Mouse (Mus musculus) urinary bladder, postnatal 14 days (tissue): ENCODE measurements around the gene Serpina1f.
A peak's percentile ranks its signal among the peaks of the same experiment; 100 is the strongest.
"Not testable (repeated sequence)": the region's sequence is repeated elsewhere in the genome, so short reads cannot be mapped to it uniquely, and the experiment has no call there.

Source experiments
- DNase-seq: peaks from one replicate; pipeline ENCODE4 v3.0.0; 2021; ENCODE audit warnings: low spot score

Gene Serpina1f

DNA sequence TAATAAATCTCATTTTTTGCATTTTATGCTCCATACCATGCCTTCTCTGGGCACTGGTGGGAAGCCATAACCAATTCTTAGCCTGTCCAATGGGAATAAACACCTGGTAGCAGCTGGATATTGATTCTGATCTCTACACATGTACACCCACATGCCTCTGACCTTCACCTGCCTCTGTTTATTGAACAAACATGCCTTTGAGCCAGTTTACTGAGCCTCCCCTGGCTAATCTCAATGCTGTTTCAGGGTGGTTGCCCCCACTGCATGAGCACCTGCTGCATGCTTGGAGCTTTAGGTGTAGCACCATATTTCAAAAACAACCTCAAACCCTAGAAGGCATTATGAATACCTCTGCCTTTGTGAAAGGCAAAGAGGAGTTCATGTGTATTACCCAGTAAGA, 33.3 kb downstream of the Serpina1f start:
- not testable (repeated sequence) for DNase-seq

DNA sequence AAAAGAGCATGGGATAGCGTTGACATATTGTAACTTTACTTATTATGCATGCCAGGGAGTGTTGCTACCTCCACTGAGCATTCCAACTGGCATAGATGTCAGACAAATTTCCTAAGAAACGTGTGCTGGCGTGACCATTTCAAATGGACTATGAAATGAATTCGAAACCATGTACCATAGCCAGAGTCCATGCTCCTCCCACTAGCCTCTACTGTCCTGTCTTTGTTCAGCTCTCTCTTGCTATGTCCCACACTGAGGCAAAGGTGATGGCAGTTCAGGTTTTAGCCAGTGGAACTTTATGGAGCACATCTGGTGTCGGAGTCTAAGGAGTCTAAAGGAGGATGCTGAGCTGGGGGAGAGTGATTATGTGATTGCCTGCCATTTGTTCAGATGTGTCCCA, 35.3 kb downstream of the Serpina1f start:
- no peak for DNase-seq

DNA sequence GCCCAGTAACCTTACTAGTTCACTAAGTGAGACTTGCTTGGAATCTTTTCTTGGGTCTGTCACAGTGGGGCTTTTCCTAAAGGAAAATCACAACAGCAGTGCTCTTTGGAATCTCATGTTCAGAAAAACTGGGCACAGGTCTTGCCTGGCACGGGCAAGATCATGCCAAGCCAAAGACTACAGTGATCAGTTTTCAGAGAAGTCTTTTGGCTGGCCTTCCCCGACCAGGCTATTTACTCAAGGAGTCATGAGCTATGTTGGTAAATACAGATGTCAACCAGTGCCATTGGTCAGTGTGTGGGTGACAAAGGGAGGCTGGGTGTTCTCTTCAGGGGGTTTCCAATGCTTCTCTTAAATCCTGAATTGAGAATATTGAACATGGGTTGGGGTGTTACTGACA, 36.2 kb downstream of the Serpina1f start:
- DNase-seq: no peak

DNA sequence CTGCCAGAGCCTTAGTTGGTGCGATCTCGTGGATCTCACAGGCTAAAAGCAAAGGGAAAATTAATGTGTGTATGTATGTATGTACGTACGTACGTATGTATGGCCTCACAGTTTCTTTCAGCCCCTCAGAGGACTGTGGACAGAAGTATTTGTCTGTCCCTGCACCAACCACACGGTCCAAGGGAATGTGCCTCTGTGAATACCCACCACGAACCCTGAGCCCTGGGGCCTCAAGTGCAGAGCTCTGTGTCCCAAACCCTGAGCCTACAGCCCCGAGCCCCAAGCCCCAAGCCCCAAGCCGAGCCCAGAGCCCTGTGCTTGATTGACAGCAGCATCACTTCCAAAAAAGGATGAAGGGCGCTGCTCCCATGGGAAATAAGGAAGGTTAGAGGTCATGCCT, 37.3 kb downstream of the Serpina1f start:
- DNase-seq: no peak

DNA sequence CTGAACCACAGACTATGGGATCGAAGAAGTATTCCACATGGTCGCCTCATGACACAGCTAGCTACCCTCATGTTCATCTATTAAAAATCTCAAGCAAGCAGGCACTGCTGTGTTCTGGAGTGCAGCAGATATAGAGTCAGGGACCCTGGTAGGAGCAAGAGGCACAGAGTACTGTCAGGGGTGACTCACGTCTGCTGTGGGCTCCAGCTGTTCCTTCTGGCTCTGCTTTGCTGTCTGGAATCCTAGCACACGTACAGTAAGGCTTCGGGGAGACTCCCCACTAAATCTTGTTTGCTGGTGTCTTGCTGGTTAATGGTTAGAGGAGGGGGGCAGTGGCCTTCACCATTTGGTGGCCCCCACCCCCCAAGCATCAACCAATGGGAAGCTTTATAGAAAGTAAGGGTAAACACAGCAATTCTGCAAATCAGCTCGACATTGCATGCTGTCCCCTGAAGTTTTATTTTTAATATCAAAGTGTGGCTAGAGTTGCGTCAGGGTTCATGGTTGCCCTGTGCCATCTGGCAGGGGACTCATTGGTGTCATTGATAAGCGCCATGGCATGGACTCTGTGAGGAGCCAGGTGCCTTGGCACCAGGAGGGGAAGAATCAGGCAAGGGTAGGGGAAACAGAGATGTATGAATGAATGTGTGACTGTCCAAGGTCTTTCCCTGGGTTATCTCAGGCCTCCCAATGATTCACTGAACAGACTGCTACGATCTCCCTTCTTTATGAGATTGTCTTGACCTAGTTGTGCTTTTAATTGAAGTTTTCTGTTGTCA, 38.3 kb downstream of the Serpina1f start, which contains the start of gene Serpina6:
Serpina6 (minus strand) TSS at position 365 of the 779 bp plus-strand sequence.
- no peak for DNase-seq

DNA sequence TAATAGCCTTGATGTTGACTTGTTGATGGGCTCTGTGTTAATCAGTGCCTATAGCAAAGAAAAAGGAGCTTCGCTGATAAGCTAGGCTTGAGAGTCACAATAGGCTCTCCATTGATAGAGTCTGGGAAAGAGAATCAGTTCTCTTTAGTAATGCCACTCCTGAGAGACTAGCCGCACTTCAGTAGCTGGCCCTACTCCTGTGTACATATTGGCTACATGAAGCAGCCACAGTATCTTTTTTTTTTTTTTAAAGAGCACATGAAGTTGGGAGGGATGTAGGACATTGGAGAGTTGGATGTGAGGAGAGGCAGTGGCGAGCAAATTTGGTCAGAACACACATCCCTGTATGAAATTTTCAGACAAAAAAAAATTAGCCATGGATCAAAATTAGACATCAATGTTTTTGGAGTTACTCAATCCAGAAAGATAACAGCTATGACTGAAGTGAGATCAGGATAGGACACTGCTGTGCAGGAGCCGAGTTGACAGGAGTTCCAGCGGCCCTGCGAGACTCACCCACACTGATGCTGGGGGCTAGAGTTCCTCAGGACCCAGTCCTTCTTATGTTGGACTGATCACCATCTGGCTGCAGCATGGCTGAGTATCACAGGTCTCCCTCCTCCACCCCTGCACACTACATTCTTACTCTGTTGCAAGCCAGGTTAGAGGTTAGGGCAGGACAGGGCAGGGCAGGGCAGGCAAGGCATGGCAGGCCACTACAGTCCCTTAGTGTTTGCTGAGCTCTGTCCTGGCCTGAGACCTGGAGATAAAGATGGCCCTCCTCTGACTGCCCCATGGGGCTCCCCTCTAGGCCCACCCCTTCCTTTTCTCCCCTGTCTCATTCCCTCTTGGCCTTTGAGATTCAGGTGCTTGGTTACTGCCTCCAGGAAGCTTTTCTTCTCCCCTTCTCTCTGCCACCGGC, 39.9 kb downstream of the Serpina1f start:
- DNase-seq: no peak

DNA sequence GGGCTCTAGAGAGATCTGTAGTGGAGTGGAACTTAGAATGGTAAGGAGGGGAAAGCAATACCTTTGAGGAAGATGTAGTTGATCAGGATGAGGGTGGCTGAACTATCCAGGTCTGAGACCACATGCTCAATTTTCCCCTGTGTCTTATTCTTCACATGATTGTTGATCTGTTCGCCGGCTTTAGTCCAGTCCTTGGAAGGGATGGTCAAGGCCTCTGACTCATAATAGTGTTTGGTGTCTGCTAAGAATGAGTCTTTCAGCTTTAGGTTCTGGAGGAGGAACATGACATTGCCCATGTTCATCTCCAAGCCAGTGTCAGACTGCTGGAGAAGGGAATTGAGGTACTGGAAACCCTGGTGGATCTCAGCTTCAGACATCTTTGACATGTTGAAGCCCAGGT, 41.5 kb downstream of the Serpina1f start:
- no peak for DNase-seq

DNA sequence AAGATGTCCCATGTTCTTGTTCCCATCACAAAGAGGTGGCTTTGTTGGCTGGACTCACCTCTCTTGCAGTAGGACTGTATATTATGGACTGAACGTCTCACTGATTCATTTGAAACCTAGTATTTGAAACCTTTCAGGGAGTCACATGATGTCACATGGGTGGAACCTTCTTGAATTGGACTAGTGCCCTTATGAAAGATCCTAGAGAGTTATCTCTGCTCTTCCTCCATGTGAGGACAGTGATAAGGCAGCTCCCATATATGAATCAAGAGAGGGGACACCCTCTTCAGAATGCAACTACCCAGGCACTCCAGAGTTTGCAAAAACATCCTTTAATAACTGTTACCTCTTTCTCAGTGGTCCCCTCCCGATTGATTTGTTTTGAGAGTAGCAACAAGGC, 49.0 kb downstream of the Serpina1f start:
- DNase-seq: no peak

DNA sequence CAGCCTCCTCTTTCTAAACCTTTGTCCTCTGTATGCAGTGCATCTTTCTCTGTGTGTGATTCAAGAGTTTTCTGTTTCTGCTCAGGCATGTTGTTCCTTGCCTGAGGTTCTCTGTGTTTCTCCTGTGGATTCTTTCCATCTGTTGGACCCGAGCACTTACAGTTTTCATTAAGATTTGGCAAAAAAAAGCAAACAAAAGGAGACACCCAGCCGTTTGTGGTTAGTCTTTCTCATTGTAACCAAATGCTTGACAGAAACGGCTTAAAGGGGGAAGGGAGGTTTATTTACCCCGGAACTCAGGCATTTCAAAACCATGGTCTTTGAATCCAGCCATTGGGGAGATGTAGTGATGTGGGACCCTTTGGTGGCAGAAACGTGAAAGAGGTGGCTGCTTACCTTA, 50.7 kb downstream of the Serpina1f start:
- DNase-seq: no peak

DNA sequence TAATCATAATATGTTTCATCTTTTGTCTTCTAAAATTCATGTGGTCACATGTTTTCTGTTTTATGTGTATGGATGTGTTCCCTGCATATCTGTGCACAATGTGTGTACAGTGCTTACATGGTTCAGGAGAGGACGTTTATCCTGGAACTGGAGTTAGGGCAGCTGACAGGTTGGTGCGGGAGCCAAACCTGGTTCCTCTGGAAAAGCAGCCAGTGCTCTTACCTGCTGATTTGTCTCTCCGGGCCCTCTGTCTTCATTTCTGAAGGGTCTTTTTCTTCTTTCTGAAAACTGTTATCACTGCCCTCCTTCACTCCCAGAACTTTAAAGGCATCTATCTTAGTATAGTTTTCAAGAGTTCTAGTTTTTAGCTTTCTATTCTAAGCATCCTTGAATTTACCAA, 51.5 kb downstream of the Serpina1f start:
- DNase-seq: no peak

DNA sequence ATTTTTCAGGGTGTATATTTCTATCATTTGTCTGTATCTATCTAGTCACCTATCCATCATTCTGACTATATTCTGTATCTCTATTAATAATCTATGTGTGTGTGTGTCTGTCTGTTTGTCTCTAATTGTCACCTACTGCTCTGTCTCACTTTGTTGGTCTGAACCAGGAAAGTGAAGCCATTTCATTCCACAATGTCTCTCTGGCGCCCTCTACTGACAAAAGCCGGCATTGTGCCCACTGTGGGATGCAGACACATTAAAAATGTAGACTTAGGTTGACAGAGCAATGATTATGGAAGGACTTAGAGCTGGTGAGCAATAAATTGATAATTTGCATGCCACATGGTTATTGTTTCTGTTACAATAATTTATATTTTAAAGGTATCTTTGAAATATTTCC, 52.0 kb downstream of the Serpina1f start:
- DNase-seq: peak; percentile 86
